Mouse (Mus musculus): ENCODE data around the gene Nol9. TPM values are rescaled to one million over a fixed set of nuclear protein-coding genes. Genes with fewer than 3 reads are reported as not detected.

The Nol9 gene
- total and polyA plus RNA-seq, 3 experiments: 80.3 to 114 (median 80.9) TPM

DNA sequence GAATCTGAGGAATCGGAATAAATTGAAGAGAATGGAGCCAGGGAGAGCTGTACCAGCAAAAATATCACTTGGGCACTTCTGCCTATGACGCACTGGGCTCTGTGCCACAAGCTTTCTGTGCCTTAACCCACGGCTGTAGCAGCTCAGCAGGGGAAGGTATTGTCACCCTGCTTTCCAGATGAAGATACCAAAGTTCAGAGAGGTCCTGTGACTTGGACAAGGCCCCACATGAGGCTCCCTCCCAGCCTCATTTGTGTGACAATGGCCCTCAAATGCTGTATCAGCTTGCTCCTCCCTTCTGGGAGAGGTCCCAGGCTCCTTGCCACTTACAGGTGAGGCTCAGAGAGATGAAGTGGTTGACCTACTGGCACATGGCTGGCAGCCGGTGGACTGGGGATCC, 49.0 kb downstream of the Nol9 start:
- Histone ChIP-seq H3K27me3 (ENCODE audit: control insufficient read depth in 1 of 2, insufficient read depth in 2 of 2, low read length in 2 of 2) (no peaks in the 10 kb centered on the region), H3K79me2 (ENCODE audit: control insufficient read depth, insufficient read depth, low read length, poor library complexity) (peaks cover 7% of the 10 kb centered on the region), H3K9ac (ENCODE audit: control insufficient read depth, low read depth, low read length, poor library complexity, severe bottlenecking) (peak overlapping the region; percentile 19; the same call in 1 of the 2 replicates), H3K4me3 (ENCODE audit: control insufficient read depth in 1 of 2, insufficient read depth in 1 of 2, low read depth in 2 of 2, low read length in 2 of 2) (no peak overlapping the region), H3K9me3 (replicated peaks; ENCODE audit: insufficient read depth, low read length) (no peaks in the 10 kb centered on the region), H3K36me3 (ENCODE audit: control insufficient read depth in 1 of 2, insufficient read depth in 2 of 2, low read length in 2 of 2) (peaks cover 0 to 20% of the 10 kb centered on the region in 2 experiments; a peak in 2 of 4 replicates), H3K27ac (ENCODE audit: control insufficient read depth, low read depth, low read length) (0 out of 2 replicates have a peak overlapping the region, but pooled peaks have one; percentile 5), H3K4me1 (ENCODE audit: control insufficient read depth in 1 of 2, insufficient read depth in 2 of 2, low read length in 2 of 2) (peaks cover 11 to 31% of the 10 kb centered on the region in 2 experiments)
- TF ChIP-seq CHD1 (IDR thresholded peaks at IDR 0.05; ENCODE audit: low read depth, low read length) (no peak), TAL1 (IDR thresholded peaks at IDR 0.05; ENCODE audit: low read length) (no peak), SMC3 (IDR thresholded peaks at IDR 0.05; ENCODE audit: low read depth, low read length) (no peak), ELF1 (IDR thresholded peaks at IDR 0.05; ENCODE audit: low read depth, low read length) (no peak), TCF12 (IDR thresholded peaks at IDR 0.05; ENCODE audit: low read depth, low read length) (no peak), ZMIZ1 (IDR thresholded peaks at IDR 0.05; ENCODE audit: low read depth, low read length) (no peak), GATA1 (IDR thresholded peaks at IDR 0.05; ENCODE audit: low read depth, low read length) (no peak)
- peak; percentile 52 for DNase-seq (ENCODE audit: low read depth, low spot score)

DNA sequence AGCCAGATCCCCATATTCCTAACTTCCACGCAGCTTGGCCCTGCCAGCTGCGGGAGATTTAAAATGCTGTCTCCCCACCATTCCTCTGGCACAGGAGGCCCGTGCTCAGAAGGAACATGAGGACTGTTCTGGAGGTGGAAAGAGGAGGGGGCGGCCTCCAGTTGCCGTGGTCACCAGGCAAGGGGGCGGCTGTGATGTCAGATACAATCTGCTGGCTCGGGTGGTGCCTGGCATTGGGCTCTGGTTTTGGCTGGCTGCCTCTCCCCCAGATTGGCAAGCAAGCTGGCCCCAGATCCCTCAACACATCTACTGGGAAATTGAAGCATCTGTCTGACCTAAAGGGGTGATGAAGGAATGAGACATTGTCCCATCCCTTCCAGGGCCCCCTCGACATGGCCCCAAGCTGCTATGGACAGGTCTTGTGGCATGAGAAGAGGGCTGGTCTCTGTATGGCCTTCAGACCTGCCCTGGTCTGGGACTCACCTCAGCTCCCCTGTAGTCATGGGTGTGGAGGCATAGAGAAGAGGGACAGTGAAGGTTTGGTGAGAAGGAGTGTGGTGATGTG, 49.5 kb downstream of the Nol9 start:
- Histone ChIP-seq H3K9me3 (replicated peaks; ENCODE audit: insufficient read depth, low read length) (no peaks in the 10 kb centered on the region), H3K36me3 (ENCODE audit: control insufficient read depth in 1 of 2, insufficient read depth in 2 of 2, low read length in 2 of 2) (peaks cover 0 to 25% of the 10 kb centered on the region in 2 experiments; a peak in 2 of 4 replicates), H3K4me3 (ENCODE audit: control insufficient read depth in 1 of 2, insufficient read depth in 1 of 2, low read depth in 2 of 2, low read length in 2 of 2) (no peak overlapping the region), H3K9ac (ENCODE audit: control insufficient read depth, low read depth, low read length, poor library complexity, severe bottlenecking) (no peak overlapping the region), H3K27ac (ENCODE audit: control insufficient read depth, low read depth, low read length) (0 out of 2 replicates have a peak overlapping the region, but pooled peaks have one; percentile 5), H3K79me2 (ENCODE audit: control insufficient read depth, insufficient read depth, low read length, poor library complexity) (peaks cover 7% of the 10 kb centered on the region), H3K27me3 (ENCODE audit: control insufficient read depth in 1 of 2, insufficient read depth in 2 of 2, low read length in 2 of 2) (no peaks in the 10 kb centered on the region), H3K4me1 (ENCODE audit: control insufficient read depth in 1 of 2, insufficient read depth in 2 of 2, low read length in 2 of 2) (peaks cover 13 to 36% of the 10 kb centered on the region in 2 experiments)
- TF ChIP-seq USF1 (IDR thresholded peaks at IDR 0.05; ENCODE audit: low read depth, low read length) (no peak), USF2 (IDR thresholded peaks at IDR 0.05; ENCODE audit: borderline replicate concordance in 1 of 2, insufficient read depth in 1 of 2, low read depth in 1 of 2, low read length in 2 of 2) (no peak), E2F4 (IDR thresholded peaks at IDR 0.05; ENCODE audit: borderline replicate concordance, low read depth, low read length) (no peak), SIN3A (IDR thresholded peaks at IDR 0.05; ENCODE audit: low read length) (no peak), MAFK (IDR thresholded peaks at IDR 0.05; ENCODE audit: borderline replicate concordance, low read depth, low read length) (no peak), SMC3 (IDR thresholded peaks at IDR 0.05; ENCODE audit: low read depth, low read length) (no peak), HCFC1 (IDR thresholded peaks at IDR 0.05; ENCODE audit: low read depth, low read length) (no peak)
- no peak for DNase-seq (ENCODE audit: low read depth, low spot score)

DNA sequence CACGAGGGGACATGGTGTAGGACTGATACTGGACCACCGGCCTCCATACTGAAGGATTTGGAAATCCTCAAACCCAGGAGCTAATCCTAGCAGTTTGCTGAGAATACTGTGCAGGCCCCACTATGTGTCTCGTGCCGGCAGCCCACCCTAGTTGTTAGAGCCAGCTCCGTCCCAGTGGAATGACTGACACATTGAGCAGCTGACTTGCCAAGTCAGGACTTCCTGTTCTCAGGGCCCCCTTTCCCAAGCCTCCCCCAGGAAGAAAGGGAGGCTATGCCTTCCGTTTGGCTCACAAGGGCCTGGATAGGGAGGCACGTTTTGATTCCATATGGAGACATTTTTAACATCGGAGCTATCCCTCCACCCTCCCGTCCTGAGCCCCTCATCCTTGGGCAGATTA, 51.1 kb downstream of the Nol9 start:
- no peaks in the 10 kb centered on the region for H3K9me3 ChIP-seq (replicated peaks; ENCODE audit: insufficient read depth, low read length)
- no peak for DNase-seq (ENCODE audit: low read depth, low spot score)
- no peaks in the 10 kb centered on the region for H3K27me3 ChIP-seq (ENCODE audit: control insufficient read depth in 1 of 2, insufficient read depth in 2 of 2, low read length in 2 of 2)
- H3K79me2 ChIP-seq (ENCODE audit: control insufficient read depth, insufficient read depth, low read length, poor library complexity): peaks cover 7% of the 10 kb centered on the region
- no peak for TF ChIP-seq USF1 (IDR thresholded peaks at IDR 0.05; ENCODE audit: low read depth, low read length)
- TF ChIP-seq KAT2A (conservative IDR thresholded peaks at IDR 0.05; ENCODE audit: low read depth, low read length): no peak
- no peak for TF ChIP-seq ZC3H11A (IDR thresholded peaks at IDR 0.05; ENCODE audit: low read depth, low read length)
- TF ChIP-seq GABPA (IDR thresholded peaks at IDR 0.05; ENCODE audit: low read depth, low read length): no peak
- TF ChIP-seq ZKSCAN1 (IDR thresholded peaks at IDR 0.05; ENCODE audit: low read depth, low read length): no peak
- no peak for TF ChIP-seq SIN3A (IDR thresholded peaks at IDR 0.05; ENCODE audit: low read length)
- TF ChIP-seq POLR2AphosphoS2 (IDR thresholded peaks at IDR 0.05; ENCODE audit: low read length): no peak
- no peak for TF ChIP-seq E2F4 (IDR thresholded peaks at IDR 0.05; ENCODE audit: borderline replicate concordance, low read depth, low read length)
- TF ChIP-seq BHLHE40 (IDR thresholded peaks at IDR 0.05; ENCODE audit: borderline replicate concordance, low read depth, low read length): no peak
- no peak for TF ChIP-seq MAX (IDR thresholded peaks at IDR 0.05; ENCODE audit: low read length)
- H3K9ac ChIP-seq (ENCODE audit: control insufficient read depth, low read depth, low read length, poor library complexity, severe bottlenecking): no peak overlapping the region
- peaks cover 0 to 28% of the 10 kb centered on the region in 2 experiments; a peak in 2 of 4 replicates for H3K36me3 ChIP-seq (ENCODE audit: control insufficient read depth in 1 of 2, insufficient read depth in 2 of 2, low read length in 2 of 2)
- H3K27ac ChIP-seq (ENCODE audit: control insufficient read depth, low read depth, low read length): no peak overlapping the region
- peaks cover 19 to 43% of the 10 kb centered on the region in 2 experiments for H3K4me1 ChIP-seq (ENCODE audit: control insufficient read depth in 1 of 2, insufficient read depth in 2 of 2, low read length in 2 of 2)
- no peak overlapping the region for H3K4me3 ChIP-seq (ENCODE audit: control insufficient read depth in 1 of 2, insufficient read depth in 1 of 2, low read depth in 2 of 2, low read length in 2 of 2)

Data from MEL (cell line).